Mouse (Mus musculus): Measurements from ENCODE around the gene Pelo. TPM values are rescaled to one million over a fixed set of nuclear protein-coding genes. Genes with fewer than 3 reads are reported as not detected.

The Pelo gene
- polyA plus RNA-seq, 1 experiment = 26.7 TPM

- H3K9ac ChIP-seq (ENCODE audit: low read depth, poor library complexity, severe bottlenecking) = no peak overlapping the region
- H3K9me3 ChIP-seq (replicated peaks; ENCODE audit: control insufficient read depth, insufficient read depth, low read length, poor library complexity, severe bottlenecking) = no peaks in the 10 kb centered on the region
Measured at GRCm38 (mm10) chr13:115116930-115117621, 27.1 kb upstream of the Pelo start.

DNA sequence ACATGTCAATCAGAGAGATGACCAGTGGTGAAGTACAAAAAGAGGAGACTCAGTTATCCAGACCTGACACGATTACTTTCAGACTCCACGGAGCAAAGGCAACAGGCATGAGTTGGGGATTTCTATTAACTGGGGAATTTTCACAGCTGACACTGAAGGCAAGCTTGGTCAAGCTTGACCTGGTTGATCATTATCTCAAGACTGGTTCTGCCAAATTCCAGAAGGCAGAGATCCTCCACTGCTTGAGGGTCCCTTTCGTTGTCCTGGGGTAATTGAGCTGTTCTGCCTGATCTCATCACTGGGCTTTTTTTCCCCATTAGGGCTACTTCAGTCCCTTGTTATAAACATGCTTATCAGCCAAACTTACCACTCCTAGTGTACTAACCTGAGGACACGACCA is 19.6 kb upstream of the Pelo start:
- H3K9me3 ChIP-seq (replicated peaks; ENCODE audit: control insufficient read depth, insufficient read depth, low read length, poor library complexity, severe bottlenecking) = no peaks in the 10 kb centered on the region
- no peaks in the 10 kb centered on the region for H3K4me1 ChIP-seq (ENCODE audit: control insufficient read depth, insufficient read depth, low read length)
- H3K27me3 ChIP-seq (ENCODE audit: control insufficient read depth, insufficient read depth, low read length, poor library complexity, severe bottlenecking) = no peaks in the 10 kb centered on the region
- H3K27ac ChIP-seq (ENCODE audit: insufficient read depth, low read length) = no peak overlapping the region
- H3K9ac ChIP-seq (ENCODE audit: low read depth, poor library complexity, severe bottlenecking) = no peak overlapping the region
- H3K36me3 ChIP-seq (ENCODE audit: control insufficient read depth, insufficient read depth, low read length, poor library complexity, severe bottlenecking) = no peaks in the 10 kb centered on the region
- TF ChIP-seq CTCF (IDR thresholded peaks at IDR 0.05; ENCODE audit: low read depth, low read length) = no peak
- no peak for TF ChIP-seq EP300 (IDR thresholded peaks at IDR 0.05; ENCODE audit: insufficient read depth, low read depth, low read length)
- no peak for TF ChIP-seq POLR2A (IDR thresholded peaks at IDR 0.05; ENCODE audit: insufficient read depth, low read length)
- H3K4me3 ChIP-seq (ENCODE audit: low read depth, low read length) = no peak overlapping the region

More at GRCm38 (mm10) chr13:115116930-115117621, 27.1 kb upstream of the Pelo start:
- Histone ChIP-seq H3K4me3 (ENCODE audit: low read depth, low read length) (no peak overlapping the region), H3K27ac (ENCODE audit: insufficient read depth, low read length) (no peak overlapping the region), H3K4me1 (ENCODE audit: control insufficient read depth, insufficient read depth, low read length) (peaks cover 5% of the 10 kb centered on the region), H3K36me3 (ENCODE audit: control insufficient read depth, insufficient read depth, low read length, poor library complexity, severe bottlenecking) (no peaks in the 10 kb centered on the region), H3K27me3 (ENCODE audit: control insufficient read depth, insufficient read depth, low read length, poor library complexity, severe bottlenecking) (no peaks in the 10 kb centered on the region)
- TF ChIP-seq POLR2A (IDR thresholded peaks at IDR 0.05; ENCODE audit: insufficient read depth, low read length) = no peak
- no peak for TF ChIP-seq EP300 (IDR thresholded peaks at IDR 0.05; ENCODE audit: insufficient read depth, low read depth, low read length)
- TF ChIP-seq CTCF (IDR thresholded peaks at IDR 0.05; ENCODE audit: low read depth, low read length) = no peak

DNA sequence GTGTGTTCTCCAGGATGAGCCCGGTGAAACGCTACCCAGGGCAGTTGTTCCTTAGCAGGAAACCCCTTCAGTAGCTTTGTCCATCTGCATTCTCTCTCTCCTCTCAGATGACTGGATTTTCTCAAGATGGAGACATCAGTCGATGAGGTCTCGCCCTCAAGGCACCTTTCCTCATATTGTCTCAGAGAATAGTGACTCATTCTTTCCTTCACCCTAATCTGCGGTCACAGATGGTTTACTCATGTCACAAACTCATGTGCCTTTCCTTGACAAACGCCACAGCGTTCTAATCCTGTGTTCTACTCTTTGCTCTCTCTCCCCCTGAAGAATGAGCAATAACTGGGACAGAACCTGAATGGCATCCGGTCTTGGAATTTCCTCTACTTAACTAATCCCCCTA is 17.4 kb upstream of the Pelo start:
- TF ChIP-seq EP300 (IDR thresholded peaks at IDR 0.05; ENCODE audit: insufficient read depth, low read depth, low read length) = no peak
- TF ChIP-seq POLR2A (IDR thresholded peaks at IDR 0.05; ENCODE audit: insufficient read depth, low read length) = no peak
- no peak for TF ChIP-seq CTCF (IDR thresholded peaks at IDR 0.05; ENCODE audit: low read depth, low read length)

DNA sequence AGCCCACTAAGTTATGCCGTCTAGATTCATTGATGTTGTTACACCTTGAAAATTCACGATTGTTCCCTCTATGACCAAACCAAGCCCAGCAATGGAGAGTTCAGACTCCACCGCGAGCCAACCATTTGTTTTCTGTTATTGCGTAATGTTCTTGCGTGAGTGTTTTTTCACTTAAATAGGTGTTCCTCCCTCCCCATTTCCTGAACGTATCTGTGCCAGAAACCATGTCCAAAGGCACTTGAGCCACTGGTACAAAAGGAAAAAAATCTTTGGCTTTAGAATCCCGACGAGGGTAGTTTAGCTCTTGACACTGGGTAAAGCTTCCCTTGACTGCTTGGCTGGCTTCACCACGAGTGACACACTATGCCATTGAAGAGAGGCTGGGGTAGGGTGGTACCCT is 16.2 kb upstream of the Pelo start:
- peaks cover 8% of the 10 kb centered on the region; the same call in 1 of the 2 replicates for H3K9me3 ChIP-seq (replicated peaks; ENCODE audit: control insufficient read depth, insufficient read depth, low read length, poor library complexity, severe bottlenecking)
- no peak overlapping the region for H3K9ac ChIP-seq (ENCODE audit: low read depth, poor library complexity, severe bottlenecking)
- no peaks in the 10 kb centered on the region for H3K4me1 ChIP-seq (ENCODE audit: control insufficient read depth, insufficient read depth, low read length)
- no peak overlapping the region for H3K4me3 ChIP-seq (ENCODE audit: low read depth, low read length)
- TF ChIP-seq EP300 (IDR thresholded peaks at IDR 0.05; ENCODE audit: insufficient read depth, low read depth, low read length) (no peak), POLR2A (IDR thresholded peaks at IDR 0.05; ENCODE audit: insufficient read depth, low read length) (no peak), CTCF (IDR thresholded peaks at IDR 0.05; ENCODE audit: low read depth, low read length) (no peak)
- H3K27ac ChIP-seq (ENCODE audit: insufficient read depth, low read length) = no peak overlapping the region
- no peaks in the 10 kb centered on the region for H3K36me3 ChIP-seq (ENCODE audit: control insufficient read depth, insufficient read depth, low read length, poor library complexity, severe bottlenecking)
- no peaks in the 10 kb centered on the region for H3K27me3 ChIP-seq (ENCODE audit: control insufficient read depth, insufficient read depth, low read length, poor library complexity, severe bottlenecking)

More for the DNA sequence above, 17.4 kb upstream of the Pelo start:
- Histone ChIP-seq H3K27me3 (ENCODE audit: control insufficient read depth, insufficient read depth, low read length, poor library complexity, severe bottlenecking) (no peaks in the 10 kb centered on the region), H3K27ac (ENCODE audit: insufficient read depth, low read length) (no peak overlapping the region), H3K4me3 (ENCODE audit: low read depth, low read length) (no peak overlapping the region), H3K9ac (ENCODE audit: low read depth, poor library complexity, severe bottlenecking) (no peak overlapping the region), H3K36me3 (ENCODE audit: control insufficient read depth, insufficient read depth, low read length, poor library complexity, severe bottlenecking) (no peaks in the 10 kb centered on the region), H3K9me3 (replicated peaks; ENCODE audit: control insufficient read depth, insufficient read depth, low read length, poor library complexity, severe bottlenecking) (peaks cover 8% of the 10 kb centered on the region; the same call in 1 of the 2 replicates), H3K4me1 (ENCODE audit: control insufficient read depth, insufficient read depth, low read length) (no peaks in the 10 kb centered on the region)

GRCm38 (mm10) chr13:115102754-115103153 is 12.8 kb upstream of the Pelo start:
- Histone ChIP-seq H3K27me3 (ENCODE audit: control insufficient read depth, insufficient read depth, low read length, poor library complexity, severe bottlenecking) (no peaks in the 10 kb centered on the region; the same call in 1 of the 2 replicates), H3K36me3 (ENCODE audit: control insufficient read depth, insufficient read depth, low read length, poor library complexity, severe bottlenecking) (no peaks in the 10 kb centered on the region), H3K27ac (ENCODE audit: insufficient read depth, low read length) (no peak overlapping the region), H3K9me3 (replicated peaks; ENCODE audit: control insufficient read depth, insufficient read depth, low read length, poor library complexity, severe bottlenecking) (peaks cover 8% of the 10 kb centered on the region; the same call in 1 of the 2 replicates), H3K9ac (ENCODE audit: low read depth, poor library complexity, severe bottlenecking) (no peak overlapping the region), H3K4me3 (ENCODE audit: low read depth, low read length) (no peak overlapping the region), H3K4me1 (ENCODE audit: control insufficient read depth, insufficient read depth, low read length) (no peaks in the 10 kb centered on the region)
- TF ChIP-seq POLR2A (IDR thresholded peaks at IDR 0.05; ENCODE audit: insufficient read depth, low read length) (no peak), CTCF (IDR thresholded peaks at IDR 0.05; ENCODE audit: low read depth, low read length) (no peak), EP300 (IDR thresholded peaks at IDR 0.05; ENCODE audit: insufficient read depth, low read depth, low read length) (no peak)
